Mouse (Mus musculus): Measurements from ENCODE around the gene Nrxn3. TPM values are rescaled to one million over a fixed set of nuclear protein-coding genes. Genes with fewer than 3 reads are reported as not detected.

Gene Nrxn3
- polyA plus RNA-seq, 1 experiment from 2014 or later = 1.4 TPM

GRCm38 (mm10) chr12:88800990-88801655 is 78.4 kb downstream of the Nrxn3 start:
- Histone ChIP-seq H3K4me2 (ENCODE audit: low read depth, low read length) (no peak overlapping the region), H3K27ac (ENCODE audit: low read length) (no peak overlapping the region), H3K27me3 (replicated peaks; ENCODE audit: control insufficient read depth, insufficient read depth, low read length) (no peaks in the 10 kb centered on the region), H3K4me1 (ENCODE audit: control insufficient read depth, insufficient read depth, low read length) (no peaks in the 10 kb centered on the region), H3K4me3 (ENCODE audit: low read length) (no peak overlapping the region), H3K9me3 (ENCODE audit: control insufficient read depth, low read length) (no peaks in the 10 kb centered on the region), H3K36me3 (ENCODE audit: control insufficient read depth, insufficient read depth, low read length) (no peaks in the 10 kb centered on the region), H3K9ac (ENCODE audit: low read depth, low read length) (no peak overlapping the region)
- WGBS = 30% methylated on average over 6 of the region's 6 CpGs
- ATAC-seq = no peak

GRCm38 (mm10) chr12:88801656-88802007 is 79.0 kb downstream of the Nrxn3 start:
- Histone ChIP-seq H3K36me3 (ENCODE audit: control insufficient read depth, insufficient read depth, low read length) (no peaks in the 10 kb centered on the region), H3K27ac (ENCODE audit: low read length) (no peak overlapping the region), H3K4me2 (ENCODE audit: low read depth, low read length) (no peak overlapping the region), H3K27me3 (replicated peaks; ENCODE audit: control insufficient read depth, insufficient read depth, low read length) (no peaks in the 10 kb centered on the region), H3K9ac (ENCODE audit: low read depth, low read length) (no peak overlapping the region), H3K4me3 (ENCODE audit: low read length) (no peak overlapping the region), H3K9me3 (ENCODE audit: control insufficient read depth, low read length) (no peaks in the 10 kb centered on the region), H3K4me1 (ENCODE audit: control insufficient read depth, insufficient read depth, low read length) (no peaks in the 10 kb centered on the region)
- ATAC-seq = no peak
- 55% methylated on average over 1 of the region's 1 CpGs for WGBS

GRCm38 (mm10) chr12:88808947-88809346 is 86.3 kb downstream of the Nrxn3 start:
- no peak for ATAC-seq
- Histone ChIP-seq H3K9ac (ENCODE audit: low read depth, low read length) (no peak overlapping the region), H3K4me3 (ENCODE audit: low read length) (no peak overlapping the region), H3K27ac (ENCODE audit: low read length) (no peak overlapping the region), H3K9me3 (ENCODE audit: control insufficient read depth, low read length) (no peaks in the 10 kb centered on the region), H3K36me3 (ENCODE audit: control insufficient read depth, insufficient read depth, low read length) (no peaks in the 10 kb centered on the region), H3K4me2 (ENCODE audit: low read depth, low read length) (no peak overlapping the region), H3K4me1 (ENCODE audit: control insufficient read depth, insufficient read depth, low read length) (no peaks in the 10 kb centered on the region), H3K27me3 (replicated peaks; ENCODE audit: control insufficient read depth, insufficient read depth, low read length) (no peaks in the 10 kb centered on the region)
- 91% methylated on average over 1 of the region's 1 CpGs for WGBS

GRCm38 (mm10) chr12:88812173-88812572 is 89.5 kb downstream of the Nrxn3 start:
- H3K36me3 ChIP-seq (ENCODE audit: control insufficient read depth, insufficient read depth, low read length) = no peaks in the 10 kb centered on the region
- no peak overlapping the region for H3K4me3 ChIP-seq (ENCODE audit: low read length)
- H3K9ac ChIP-seq (ENCODE audit: low read depth, low read length) = no peak overlapping the region
- ATAC-seq = peak; percentile 36; the same call in 1 of the 2 replicates
- no peak overlapping the region for H3K4me2 ChIP-seq (ENCODE audit: low read depth, low read length)
- 33% methylated on average over 5 of the region's 5 CpGs for WGBS
- no peaks in the 10 kb centered on the region for H3K4me1 ChIP-seq (ENCODE audit: control insufficient read depth, insufficient read depth, low read length)
- H3K27ac ChIP-seq (ENCODE audit: low read length) = no peak overlapping the region
- no peaks in the 10 kb centered on the region for H3K27me3 ChIP-seq (replicated peaks; ENCODE audit: control insufficient read depth, insufficient read depth, low read length)
- no peaks in the 10 kb centered on the region for H3K9me3 ChIP-seq (ENCODE audit: control insufficient read depth, low read length)

- Histone ChIP-seq H3K4me3 (ENCODE audit: low read length) (no peak overlapping the region), H3K4me2 (ENCODE audit: low read depth, low read length) (no peak overlapping the region), H3K36me3 (ENCODE audit: control insufficient read depth, insufficient read depth, low read length) (no peaks in the 10 kb centered on the region), H3K27me3 (replicated peaks; ENCODE audit: control insufficient read depth, insufficient read depth, low read length) (no peaks in the 10 kb centered on the region), H3K27ac (ENCODE audit: low read length) (no peak overlapping the region), H3K4me1 (ENCODE audit: control insufficient read depth, insufficient read depth, low read length) (no peaks in the 10 kb centered on the region), H3K9me3 (ENCODE audit: control insufficient read depth, low read length) (no peaks in the 10 kb centered on the region), H3K9ac (ENCODE audit: low read depth, low read length) (no peak overlapping the region)
- 84% methylated on average over 5 of the region's 5 CpGs for WGBS
- no peak for ATAC-seq
Observed at GRCm38 (mm10) chr12:88816865-88817264, 94.2 kb downstream of the Nrxn3 start.

- Histone ChIP-seq H3K27me3 (replicated peaks; ENCODE audit: control insufficient read depth, insufficient read depth, low read length) (no peaks in the 10 kb centered on the region), H3K27ac (ENCODE audit: low read length) (no peak overlapping the region), H3K9me3 (ENCODE audit: control insufficient read depth, low read length) (no peaks in the 10 kb centered on the region), H3K4me1 (ENCODE audit: control insufficient read depth, insufficient read depth, low read length) (no peaks in the 10 kb centered on the region), H3K9ac (ENCODE audit: low read depth, low read length) (no peak overlapping the region), H3K4me3 (ENCODE audit: low read length) (no peak overlapping the region), H3K4me2 (ENCODE audit: low read depth, low read length) (no peak overlapping the region), H3K36me3 (ENCODE audit: control insufficient read depth, insufficient read depth, low read length) (no peaks in the 10 kb centered on the region)
- peak; percentile 53 for ATAC-seq
- WGBS = 65% methylated on average over 4 of the region's 4 CpGs
Observed at GRCm38 (mm10) chr12:88818622-88819334, 96.1 kb downstream of the Nrxn3 start.

GRCm38 (mm10) chr12:88819335-88819709 is 96.6 kb downstream of the Nrxn3 start:
- ATAC-seq = 0 out of 2 replicates have a peak, but pooled peaks have one; percentile 23
- no peak overlapping the region for H3K9ac ChIP-seq (ENCODE audit: low read depth, low read length)
- H3K9me3 ChIP-seq (ENCODE audit: control insufficient read depth, low read length) = no peaks in the 10 kb centered on the region
- no peak overlapping the region for H3K27ac ChIP-seq (ENCODE audit: low read length)
- H3K4me1 ChIP-seq (ENCODE audit: control insufficient read depth, insufficient read depth, low read length) = no peaks in the 10 kb centered on the region
- no peak overlapping the region for H3K4me2 ChIP-seq (ENCODE audit: low read depth, low read length)
- 68% methylated on average over 5 of the region's 5 CpGs for WGBS
- H3K36me3 ChIP-seq (ENCODE audit: control insufficient read depth, insufficient read depth, low read length) = no peaks in the 10 kb centered on the region
- H3K4me3 ChIP-seq (ENCODE audit: low read length) = no peak overlapping the region
- no peaks in the 10 kb centered on the region for H3K27me3 ChIP-seq (replicated peaks; ENCODE audit: control insufficient read depth, insufficient read depth, low read length)

- no peak overlapping the region for H3K4me2 ChIP-seq (ENCODE audit: low read depth, low read length)
- H3K36me3 ChIP-seq (ENCODE audit: control insufficient read depth, insufficient read depth, low read length) = no peaks in the 10 kb centered on the region
- H3K27ac ChIP-seq (ENCODE audit: low read length) = no peak overlapping the region
- no peaks in the 10 kb centered on the region for H3K4me1 ChIP-seq (ENCODE audit: control insufficient read depth, insufficient read depth, low read length)
- no peak overlapping the region for H3K9ac ChIP-seq (ENCODE audit: low read depth, low read length)
- ATAC-seq = no peak
- WGBS = 30% methylated on average over 3 of the region's 3 CpGs
- H3K9me3 ChIP-seq (ENCODE audit: control insufficient read depth, low read length) = no peaks in the 10 kb centered on the region
- no peaks in the 10 kb centered on the region for H3K27me3 ChIP-seq (replicated peaks; ENCODE audit: control insufficient read depth, insufficient read depth, low read length)
- no peak overlapping the region for H3K4me3 ChIP-seq (ENCODE audit: low read length)
Observed at GRCm38 (mm10) chr12:88820131-88820530, 97.5 kb downstream of the Nrxn3 start.

- H3K4me1 ChIP-seq (ENCODE audit: control insufficient read depth, insufficient read depth, low read length) = no peaks in the 10 kb centered on the region
- H3K36me3 ChIP-seq (ENCODE audit: control insufficient read depth, insufficient read depth, low read length) = no peaks in the 10 kb centered on the region
- no peak overlapping the region for H3K27ac ChIP-seq (ENCODE audit: low read length)
- H3K4me3 ChIP-seq (ENCODE audit: low read length) = no peak overlapping the region
- H3K4me2 ChIP-seq (ENCODE audit: low read depth, low read length) = no peak overlapping the region
- no peaks in the 10 kb centered on the region for H3K9me3 ChIP-seq (ENCODE audit: control insufficient read depth, low read length)
- no peak for ATAC-seq
- no peaks in the 10 kb centered on the region for H3K27me3 ChIP-seq (replicated peaks; ENCODE audit: control insufficient read depth, insufficient read depth, low read length)
- H3K9ac ChIP-seq (ENCODE audit: low read depth, low read length) = no peak overlapping the region
- WGBS = 86% methylated on average over 1 of the region's 1 CpGs
Observed at GRCm38 (mm10) chr12:88830851-88831250, 108.2 kb downstream of the Nrxn3 start.
